Mouse (Mus musculus): ENCODE measurements around the gene Dapk2. TPM values are rescaled to one million over a fixed set of nuclear protein-coding genes. Genes with fewer than 3 reads are reported as not detected.
A peak's percentile ranks its signal among the peaks of the same experiment; 100 is the strongest.

The Dapk2 gene
- polyA plus RNA-seq, 1 experiment: 10.8 TPM

DNA sequence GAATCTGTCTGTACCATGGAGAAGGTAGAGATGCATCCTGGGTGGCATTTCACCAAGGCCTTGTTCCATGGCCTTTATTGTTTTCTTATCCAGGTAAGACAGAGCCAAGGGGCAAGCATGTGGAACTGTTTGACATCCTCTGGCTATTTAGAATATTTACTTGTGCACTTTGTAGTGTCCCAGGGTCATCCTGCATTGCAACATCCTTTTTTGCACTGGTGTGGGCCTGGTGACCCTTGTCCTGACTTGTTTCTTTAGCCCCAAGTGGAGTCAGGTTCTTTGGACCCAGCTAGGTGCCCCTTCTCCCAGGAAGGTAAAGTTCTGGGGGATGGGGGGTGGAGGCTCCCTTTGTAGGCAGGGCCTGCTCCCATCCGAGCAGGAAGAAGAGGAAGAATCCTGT, 20.0 kb downstream of the Dapk2 start:
- TF ChIP-seq TAL1 (IDR thresholded peaks at IDR 0.05; ENCODE audit: low read length): no peak
- TF ChIP-seq GATA1 (IDR thresholded peaks at IDR 0.05; ENCODE audit: low read length): no peak
- Histone ChIP-seq H3K27me3 (ENCODE audit: control insufficient read depth) (no peaks in the 10 kb centered on the region), H3K9me3 (ENCODE audit: control insufficient read depth, low read length) (no peaks in the 10 kb centered on the region), H3K4me1 (ENCODE audit: control insufficient read depth) (peaks cover 96% of the 10 kb centered on the region), H3K36me3 (ENCODE audit: control insufficient read depth) (peaks cover 83% of the 10 kb centered on the region), H3K4me3 (replicated peaks) (no peak overlapping the region)

DNA sequence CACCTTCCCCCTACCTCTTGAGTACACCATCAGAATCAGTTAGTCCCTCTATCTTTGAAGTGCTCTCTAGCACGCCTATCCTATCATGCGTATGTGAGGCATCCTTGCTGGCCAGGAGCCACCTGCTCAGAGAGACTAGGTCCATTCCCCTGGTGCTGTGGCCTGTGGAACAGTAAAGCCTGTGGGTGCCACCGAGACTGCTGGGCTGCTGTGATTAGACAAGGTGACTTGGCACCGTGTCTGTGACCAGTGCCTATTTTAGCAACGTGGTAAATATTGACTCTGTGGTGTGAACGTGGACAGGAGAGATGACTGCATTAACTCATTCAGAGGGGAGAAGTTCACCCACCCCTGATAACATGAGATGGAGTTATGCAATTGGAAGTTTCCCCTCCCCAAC, 21.8 kb downstream of the Dapk2 start:
- TF ChIP-seq GATA1 (IDR thresholded peaks at IDR 0.05; ENCODE audit: low read length) (no peak; the same call in 1 of the 2 replicates), TAL1 (IDR thresholded peaks at IDR 0.05; ENCODE audit: low read length) (peak; percentile 70)
- Histone ChIP-seq H3K27me3 (ENCODE audit: control insufficient read depth) (no peaks in the 10 kb centered on the region), H3K4me3 (replicated peaks) (peak overlapping the region; percentile 54), H3K4me1 (ENCODE audit: control insufficient read depth) (peaks cover 98% of the 10 kb centered on the region), H3K36me3 (ENCODE audit: control insufficient read depth) (peaks cover 82% of the 10 kb centered on the region), H3K9me3 (ENCODE audit: control insufficient read depth, low read length) (no peaks in the 10 kb centered on the region)

- TF ChIP-seq GATA1 (IDR thresholded peaks at IDR 0.05; ENCODE audit: low read length): no peak
- TF ChIP-seq TAL1 (IDR thresholded peaks at IDR 0.05; ENCODE audit: low read length): no peak
- Histone ChIP-seq H3K9me3 (ENCODE audit: control insufficient read depth, low read length) (no peaks in the 10 kb centered on the region), H3K4me1 (ENCODE audit: control insufficient read depth) (peaks cover 98% of the 10 kb centered on the region), H3K4me3 (replicated peaks) (peak overlapping the region; percentile 58), H3K36me3 (ENCODE audit: control insufficient read depth) (peaks cover 77% of the 10 kb centered on the region), H3K27me3 (ENCODE audit: control insufficient read depth) (no peaks in the 10 kb centered on the region)
Measured at GRCm38 (mm10) chr9:66181126-66181825, 23.3 kb downstream of the Dapk2 start.

DNA sequence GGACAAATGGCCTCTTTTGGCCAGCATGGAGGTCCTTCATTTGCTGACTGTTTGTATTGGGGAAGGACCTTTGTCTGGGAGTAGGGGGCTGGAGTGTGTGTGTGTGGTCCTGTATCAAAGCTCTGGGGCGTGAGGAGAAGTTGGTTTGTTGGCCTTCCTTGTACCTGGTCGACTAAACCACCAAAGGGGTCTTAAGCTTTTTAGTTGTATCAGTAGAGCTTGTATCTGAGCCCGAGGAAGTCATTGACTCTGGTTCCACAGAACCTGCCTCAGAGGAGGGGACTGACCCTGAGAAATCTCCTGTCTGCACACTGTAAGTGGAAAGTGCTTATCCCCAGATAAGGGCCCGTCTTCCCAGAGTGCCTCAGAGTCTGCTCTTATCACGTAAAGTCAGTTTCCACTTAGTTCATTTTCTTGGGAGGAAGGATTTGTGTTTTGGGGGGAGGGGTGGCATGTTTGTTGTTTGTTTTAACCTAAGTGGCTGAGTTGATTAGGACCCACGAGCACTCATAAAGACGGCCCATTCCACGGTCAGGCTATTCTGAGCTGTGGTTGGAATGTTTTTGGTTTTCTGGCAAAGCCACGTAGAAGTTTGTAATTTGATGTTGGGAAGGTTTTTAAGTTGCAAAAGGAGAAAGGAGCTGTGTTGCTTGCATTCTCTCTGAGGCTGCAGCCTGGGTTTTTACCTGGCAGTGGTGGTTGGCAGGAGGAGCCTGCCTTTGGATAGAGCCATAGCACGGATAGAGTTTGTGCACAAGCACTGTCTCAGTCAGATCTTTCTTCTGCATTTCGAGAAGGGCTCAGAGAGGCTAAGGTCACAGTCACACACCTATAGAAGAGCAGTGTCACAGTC, 24.0 kb downstream of the Dapk2 start:
- H3K4me1 ChIP-seq (ENCODE audit: control insufficient read depth): peaks cover 98% of the 10 kb centered on the region
- H3K27me3 ChIP-seq (ENCODE audit: control insufficient read depth): no peaks in the 10 kb centered on the region
- TF ChIP-seq GATA1 (IDR thresholded peaks at IDR 0.05; ENCODE audit: low read length) (peak; percentile 96), TAL1 (IDR thresholded peaks at IDR 0.05; ENCODE audit: low read length) (peak; percentile 92)
- peak overlapping the region; percentile 58 for H3K4me3 ChIP-seq (replicated peaks)
- peaks cover 76% of the 10 kb centered on the region for H3K36me3 ChIP-seq (ENCODE audit: control insufficient read depth)
- H3K9me3 ChIP-seq (ENCODE audit: control insufficient read depth, low read length): no peaks in the 10 kb centered on the region

DNA sequence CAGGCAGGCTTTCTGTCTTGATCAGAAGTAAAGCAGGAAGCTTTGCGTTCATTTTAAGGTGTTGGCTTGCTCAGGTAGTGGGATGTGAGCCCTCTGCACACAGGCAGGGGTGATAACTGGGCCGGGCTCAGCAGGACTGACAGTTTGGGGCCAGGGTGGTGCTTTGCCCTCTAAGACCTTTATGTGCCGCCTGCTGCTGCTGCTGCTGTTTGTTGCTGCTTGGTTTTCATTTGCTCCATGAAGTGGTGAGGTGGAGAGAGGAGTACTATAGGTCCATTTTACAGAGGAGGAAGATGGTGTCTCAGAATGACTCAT, 24.6 kb downstream of the Dapk2 start:
- Histone ChIP-seq H3K27me3 (ENCODE audit: control insufficient read depth) (no peaks in the 10 kb centered on the region), H3K4me3 (replicated peaks) (peak overlapping the region; percentile 58), H3K36me3 (ENCODE audit: control insufficient read depth) (peaks cover 76% of the 10 kb centered on the region), H3K9me3 (ENCODE audit: control insufficient read depth, low read length) (no peaks in the 10 kb centered on the region), H3K4me1 (ENCODE audit: control insufficient read depth) (peaks cover 98% of the 10 kb centered on the region)
- no peak for TF ChIP-seq TAL1 (IDR thresholded peaks at IDR 0.05; ENCODE audit: low read length)
- no peak for TF ChIP-seq GATA1 (IDR thresholded peaks at IDR 0.05; ENCODE audit: low read length)

DNA sequence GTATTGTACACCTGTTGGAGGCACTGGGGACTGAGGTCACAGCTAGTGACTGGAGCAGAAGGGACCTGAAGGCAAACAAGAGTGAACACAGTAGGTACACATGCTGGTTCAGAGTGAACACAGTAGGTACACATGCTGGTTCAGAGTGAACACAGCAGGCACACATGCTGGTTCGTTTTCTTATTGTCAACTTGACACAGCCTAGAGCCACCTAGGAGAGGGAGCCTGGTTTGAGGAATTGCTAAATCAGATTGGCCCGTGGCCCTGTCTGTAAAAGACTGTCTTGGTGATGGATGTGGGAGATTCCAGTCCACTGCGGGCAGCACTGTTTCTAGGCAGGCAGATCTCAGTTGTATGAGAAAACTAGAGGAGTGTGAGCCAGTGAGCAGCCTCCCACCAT, 25.0 kb downstream of the Dapk2 start:
- Histone ChIP-seq H3K4me3 (replicated peaks) (peak overlapping the region; percentile 58), H3K9me3 (ENCODE audit: control insufficient read depth, low read length) (no peaks in the 10 kb centered on the region), H3K36me3 (ENCODE audit: control insufficient read depth) (peaks cover 76% of the 10 kb centered on the region), H3K4me1 (ENCODE audit: control insufficient read depth) (peaks cover 98% of the 10 kb centered on the region), H3K27me3 (ENCODE audit: control insufficient read depth) (no peaks in the 10 kb centered on the region)
- TF ChIP-seq TAL1 (IDR thresholded peaks at IDR 0.05; ENCODE audit: low read length) (no peak), GATA1 (IDR thresholded peaks at IDR 0.05; ENCODE audit: low read length) (no peak)

DNA sequence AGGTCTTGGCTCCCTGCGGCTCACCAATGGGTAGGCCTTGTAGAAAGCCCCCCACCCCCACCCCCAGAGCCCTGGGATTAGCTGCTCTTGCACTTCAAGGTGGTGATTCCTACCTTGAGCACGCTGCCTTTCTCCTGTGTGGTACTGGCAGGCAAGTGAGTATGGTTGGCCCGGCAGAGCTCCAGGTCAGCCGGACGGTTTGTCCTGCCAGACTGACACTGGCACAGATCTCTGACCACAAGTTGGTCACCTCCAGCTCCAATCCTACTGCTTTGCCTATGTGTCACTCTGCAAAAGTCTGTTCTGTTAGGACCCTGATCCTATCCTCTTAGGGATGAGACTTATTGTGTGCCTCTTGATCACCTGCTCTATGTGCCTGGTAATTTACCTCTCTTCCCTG, 26.5 kb downstream of the Dapk2 start:
- peaks cover 99% of the 10 kb centered on the region for H3K4me1 ChIP-seq (ENCODE audit: control insufficient read depth)
- no peak for TF ChIP-seq GATA1 (IDR thresholded peaks at IDR 0.05; ENCODE audit: low read length)
- no peak for TF ChIP-seq TAL1 (IDR thresholded peaks at IDR 0.05; ENCODE audit: low read length)
- H3K9me3 ChIP-seq (ENCODE audit: control insufficient read depth, low read length): no peaks in the 10 kb centered on the region
- H3K4me3 ChIP-seq (replicated peaks): no peak overlapping the region
- no peaks in the 10 kb centered on the region for H3K27me3 ChIP-seq (ENCODE audit: control insufficient read depth)
- peaks cover 72% of the 10 kb centered on the region for H3K36me3 ChIP-seq (ENCODE audit: control insufficient read depth)

GRCm38 (mm10) chr9:66186426-66186825, 28.4 kb downstream of the Dapk2 start:
- peak overlapping the region; percentile 16 for H3K4me3 ChIP-seq (replicated peaks)

DNA sequence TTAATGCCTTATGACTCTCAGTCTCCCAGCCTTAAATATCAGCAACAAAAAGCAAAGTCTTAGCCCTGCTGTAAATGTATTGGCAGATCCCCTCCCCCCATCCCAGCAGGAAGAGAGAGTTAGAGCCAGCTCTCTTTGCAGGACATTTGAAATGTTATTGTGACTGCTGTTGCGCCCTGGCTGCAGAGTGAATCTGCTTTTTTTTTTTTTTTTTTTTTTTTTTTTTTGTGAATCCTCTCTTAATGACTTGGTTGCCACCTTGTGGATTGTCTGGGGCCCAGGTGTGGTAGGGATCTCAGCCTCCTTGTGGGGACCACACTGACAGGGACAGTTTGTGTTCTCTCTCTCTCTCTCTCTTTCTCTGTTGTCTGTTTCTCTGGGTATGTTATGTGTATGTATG, 31.0 kb downstream of the Dapk2 start:
- peaks cover 84% of the 10 kb centered on the region for H3K4me1 ChIP-seq (ENCODE audit: control insufficient read depth)
- H3K9me3 ChIP-seq (ENCODE audit: control insufficient read depth, low read length): no peaks in the 10 kb centered on the region
- no peak for TF ChIP-seq GATA1 (IDR thresholded peaks at IDR 0.05; ENCODE audit: low read length)
- H3K4me3 ChIP-seq (replicated peaks): no peak overlapping the region
- peaks cover 64% of the 10 kb centered on the region for H3K36me3 ChIP-seq (ENCODE audit: control insufficient read depth)
- no peaks in the 10 kb centered on the region for H3K27me3 ChIP-seq (ENCODE audit: control insufficient read depth)

More at GRCm38 (mm10) chr9:66186426-66186825, 28.4 kb downstream of the Dapk2 start:
- TF ChIP-seq GATA1 (IDR thresholded peaks at IDR 0.05; ENCODE audit: low read length) (no peak), TAL1 (IDR thresholded peaks at IDR 0.05; ENCODE audit: low read length) (no peak)
- peaks cover 85% of the 10 kb centered on the region for H3K4me1 ChIP-seq (ENCODE audit: control insufficient read depth)
- H3K36me3 ChIP-seq (ENCODE audit: control insufficient read depth): peaks cover 57% of the 10 kb centered on the region
- H3K9me3 ChIP-seq (ENCODE audit: control insufficient read depth, low read length): no peaks in the 10 kb centered on the region
- no peaks in the 10 kb centered on the region for H3K27me3 ChIP-seq (ENCODE audit: control insufficient read depth)
